In genomic region chr15:89372536-89372935, GRCm38 (mm10) we compare ENCODE assay signal across 9 mouse cellular contexts. TPM values are rescaled to one million over a fixed set of nuclear protein-coding genes. Genes with fewer than 3 reads are reported as not detected.
A peak's percentile ranks its signal among the peaks of the same experiment; 100 is the strongest.
DNase-seq lines count a peak whose midpoint lies in the region; ATAC-seq and TF ChIP-seq lines count a peak whose summit lies in the region.
"Had no signal": no experiment of that assay in that cellular context is flagged by ENCODE, and none has a peak within 500 bp of the region (broad histone marks: within the 10 kb centered on the region; RNA-seq: fewer than 3 reads in every experiment).

No protein-coding gene starts in this region.

- peak overlapping the region; percentile 88; the same call in 1 of the 2 replicates for H3K9ac ChIP-seq in kidney, embryonic 16.5 days (replicated peaks; ENCODE audit: low read length)
- peak overlapping the region; percentile 81; the same call in 1 of the 2 replicates for H3K9ac ChIP-seq in embryonic facial prominence, embryonic 13.5 days
- no peak overlapping the region for H3K9ac ChIP-seq in intestine, embryonic 14.5 days (ENCODE audit: low read length)
- peak overlapping the region; percentile 78 for H3K9ac ChIP-seq in midbrain, postnatal 0 days (replicated peaks; ENCODE audit: low read length, poor library complexity, severe bottlenecking)

- peak overlapping the region; percentile 90 for H3K4me2 ChIP-seq in kidney, embryonic 16.5 days (replicated peaks; ENCODE audit: low read depth, low read length)
- peak overlapping the region; percentile 91 for H3K4me2 ChIP-seq in embryonic facial prominence, embryonic 13.5 days
- H3K4me2 ChIP-seq in intestine, embryonic 14.5 days (ENCODE audit: low read length) = peak overlapping the region; percentile 77
- peak overlapping the region; percentile 84 for H3K4me2 ChIP-seq in midbrain, postnatal 0 days (ENCODE audit: low read depth, low read length, poor library complexity, severe bottlenecking)

- intact Hi-C loops in gastrocnemius, postnatal 14 days (cut with DNase I; ENCODE audit: low total_unique reads) = no loop called here

- peaks cover 14% of the 10 kb centered on the region for H3K4me1 ChIP-seq in kidney, embryonic 16.5 days (ENCODE audit: insufficient read depth, low read length)
- H3K4me1 ChIP-seq in embryonic facial prominence, embryonic 13.5 days = peaks cover 25% of the 10 kb centered on the region
- H3K4me1 ChIP-seq in intestine, embryonic 14.5 days (replicated peaks; ENCODE audit: control insufficient read depth, insufficient read depth, low read length) = peaks cover 10% of the 10 kb centered on the region; the same call in 1 of the 2 replicates
- peaks cover 6% of the 10 kb centered on the region; the same call in 1 of the 2 replicates for H3K4me1 ChIP-seq in midbrain, postnatal 0 days (ENCODE audit: insufficient read depth, low read length)

- peaks cover 44% of the 10 kb centered on the region for H3K36me3 ChIP-seq in kidney, embryonic 16.5 days (ENCODE audit: insufficient read depth, low read length)
- H3K36me3 ChIP-seq in embryonic facial prominence, embryonic 13.5 days = peaks cover 53% of the 10 kb centered on the region
- peaks cover 52% of the 10 kb centered on the region for H3K36me3 ChIP-seq in intestine, embryonic 14.5 days (ENCODE audit: control insufficient read depth, insufficient read depth, low read length)
- peaks cover 44% of the 10 kb centered on the region for H3K36me3 ChIP-seq in midbrain, postnatal 0 days (ENCODE audit: insufficient read depth, low read length)

- 0 out of 2 replicates have a peak overlapping the region, but pooled peaks have one; percentile 20 for H3K27ac ChIP-seq in kidney, embryonic 16.5 days (ENCODE audit: low read length)
- H3K27ac ChIP-seq in embryonic facial prominence, embryonic 13.5 days = no peak overlapping the region
- H3K27ac ChIP-seq in intestine, embryonic 14.5 days (ENCODE audit: low read depth) = no peak overlapping the region
- H3K27ac ChIP-seq in midbrain, postnatal 0 days (ENCODE audit: low read depth, low read length) = peak overlapping the region; percentile 88

- no peak for TF ChIP-seq CTCF in midbrain, postnatal 0 days (IDR thresholded peaks at IDR 0.05)

- no peak for DNase-seq in kidney, adult 11 months
- DNase-seq in intestine, embryonic 14.5 days (ENCODE audit: low spot score) = no peak
- no peak for DNase-seq in midbrain, postnatal 0 days (ENCODE audit: low spot score)
- DNase-seq in embryo, embryonic 10.5 days (ENCODE audit: low spot score) = no peak
- no peak for DNase-seq in gastrocnemius, postnatal 14 days
- no peak for DNase-seq in gastrocnemius, adult 8-10 months (ENCODE audit: low spot score in 2 of 2)

- no peak for ATAC-seq in kidney, embryonic 16.5 days (ENCODE audit: low FRiP score, low TSS enrichment)
- no peak for ATAC-seq in embryonic facial prominence, embryonic 13.5 days (ENCODE audit: insufficient number of reproducible peaks, insufficient read depth, low FRiP score, low TSS enrichment, low read depth)
- no peak for ATAC-seq in intestine, embryonic 14.5 days (replicated peaks; ENCODE audit: low FRiP score, low TSS enrichment, low read depth)
- ATAC-seq in midbrain, postnatal 0 days (ENCODE audit: low FRiP score) = no peak

- H3K9me3 ChIP-seq in kidney, embryonic 16.5 days (ENCODE audit: low read length) = no peaks in the 10 kb centered on the region
- no peaks in the 10 kb centered on the region for H3K9me3 ChIP-seq in embryonic facial prominence, embryonic 13.5 days
- no peaks in the 10 kb centered on the region for H3K9me3 ChIP-seq in intestine, embryonic 14.5 days (ENCODE audit: control insufficient read depth, low read length)
- H3K9me3 ChIP-seq in midbrain, postnatal 0 days (ENCODE audit: low read length) = no peaks in the 10 kb centered on the region

- peak overlapping the region; percentile 79; the same call in 1 of the 2 replicates for H3K4me3 ChIP-seq in kidney, embryonic 16.5 days (ENCODE audit: low read length)
- H3K4me3 ChIP-seq in embryonic facial prominence, embryonic 13.5 days = peak overlapping the region; percentile 72; the same call in 1 of the 2 replicates
- no peak overlapping the region; the same call in 1 of the 2 replicates for H3K4me3 ChIP-seq in intestine, embryonic 14.5 days (ENCODE audit: low read depth, low read length)
- peak overlapping the region; percentile 72; the same call in 1 of the 2 replicates for H3K4me3 ChIP-seq in midbrain, postnatal 0 days (ENCODE audit: low read depth, low read length)

- 71% methylated on average over 7 of the region's 7 CpGs for WGBS in kidney, embryonic 16.5 days
- 80% methylated on average over 7 of the region's 7 CpGs for WGBS in embryonic facial prominence, embryonic 13.5 days
- 85% methylated on average over 7 of the region's 7 CpGs for WGBS in intestine, embryonic 14.5 days
- 82% methylated on average over 7 of the region's 7 CpGs for WGBS in midbrain, postnatal 0 days

- peaks cover 16% of the 10 kb centered on the region for H3K27me3 ChIP-seq in kidney, embryonic 16.5 days (ENCODE audit: insufficient read depth, low read length)
- peaks cover 18% of the 10 kb centered on the region for H3K27me3 ChIP-seq in embryonic facial prominence, embryonic 13.5 days
- H3K27me3 ChIP-seq in intestine, embryonic 14.5 days (replicated peaks; ENCODE audit: control insufficient read depth, insufficient read depth, low read length) = peaks cover 15% of the 10 kb centered on the region
- peaks cover 13% of the 10 kb centered on the region for H3K27me3 ChIP-seq in midbrain, postnatal 0 days (ENCODE audit: insufficient read depth, low read length)

RNA-seq across cellular contexts. Expression of gene Sco2, which starts 1.1 kb away (rescaled TPM):
- polyA plus RNA-seq in kidney, embryonic 16.5 days (2015; fragmentation: Nextera tagmentation; extraction: Ambion mirVana) = 9.7 and 11.8 TPM in 2 replicates
- polyA plus RNA-seq in embryonic facial prominence, embryonic 13.5 days (2015; fragmentation: Nextera tagmentation; extraction: Ambion mirVana) = 4.6 and 4.7 TPM in 2 replicates
- polyA plus RNA-seq in intestine, embryonic 14.5 days (2014; fragmentation: Nextera tagmentation; extraction: Ambion mirVana) = 12.3 and 14.6 TPM in 2 replicates
- total RNA-seq in midbrain, postnatal 0 days (2014; rRNA removed) = 24.9 and 36.1 TPM in 2 replicates
- 23.1 and 26.5 TPM in 2 replicates for polyA plus RNA-seq in midbrain, postnatal 0 days (2015; fragmentation: Nextera tagmentation; extraction: Ambion mirVana)
- total RNA-seq in gastrocnemius, postnatal 14 days (2021) = 10 to 100 TPM; 15.2 to 15.3 TPM
- 10 to 100 TPM; 13.1 to 15.5 (median 14.1) TPM for total RNA-seq in gastrocnemius, adult 8-10 months (2022)

RNA-seq across cellular contexts. Expression of gene Tymp, which starts 4.3 kb away (rescaled TPM):
- 0.94 and 1.9 TPM in 2 replicates for polyA plus RNA-seq in kidney, embryonic 16.5 days (2015; fragmentation: Nextera tagmentation; extraction: Ambion mirVana)
- 1.4 and 1.6 TPM in 2 replicates for polyA plus RNA-seq in embryonic facial prominence, embryonic 13.5 days (2015; fragmentation: Nextera tagmentation; extraction: Ambion mirVana)
- polyA plus RNA-seq in intestine, embryonic 14.5 days (2014; fragmentation: Nextera tagmentation; extraction: Ambion mirVana) = 1.2 and 1.5 TPM in 2 replicates
- 4.6 and 7.0 TPM in 2 replicates for total RNA-seq in midbrain, postnatal 0 days (2014; rRNA removed)
- polyA plus RNA-seq in midbrain, postnatal 0 days (2015; fragmentation: Nextera tagmentation; extraction: Ambion mirVana) = 3.1 and 3.6 TPM in 2 replicates
- total RNA-seq in gastrocnemius, postnatal 14 days (2021) = under 1 TPM; 0.25 to 0.64 TPM
- under 1 TPM; 0.34 to 0.51 (median 0.47) TPM for total RNA-seq in gastrocnemius, adult 8-10 months (2022)

RNA-seq across cellular contexts. Expression of gene Odf3b, which starts 6.5 kb away (rescaled TPM):
- 1.1 and 1.6 TPM in 2 replicates for polyA plus RNA-seq in kidney, embryonic 16.5 days (2015; fragmentation: Nextera tagmentation; extraction: Ambion mirVana)
- 0.54 and 0.93 TPM in 2 replicates for polyA plus RNA-seq in embryonic facial prominence, embryonic 13.5 days (2015; fragmentation: Nextera tagmentation; extraction: Ambion mirVana)
- polyA plus RNA-seq in intestine, embryonic 14.5 days (2014; fragmentation: Nextera tagmentation; extraction: Ambion mirVana) = 0.34 TPM in 1 of 2 replicates, not detected in the other
- total RNA-seq in midbrain, postnatal 0 days (2014; rRNA removed) = 2.2 and 10.7 TPM in 2 replicates
- polyA plus RNA-seq in midbrain, postnatal 0 days (2015; fragmentation: Nextera tagmentation; extraction: Ambion mirVana) = 6.7 and 8.6 TPM in 2 replicates
- 1 to 10 TPM in 1 of 2 experiments, under 1 TPM in 1; 0.44 to 1.0 TPM for total RNA-seq in gastrocnemius, postnatal 14 days (2021)
- 1 to 10 TPM in 1 of 4 experiments, under 1 TPM in 2, not detected in 1; 0.41 to 1.5 (median 0.72) TPM for total RNA-seq in gastrocnemius, adult 8-10 months (2022)

RNA-seq across cellular contexts. Expression of gene Klhdc7b, which starts 12.2 kb away (rescaled TPM):
- 0.04 TPM in 1 of 2 replicates, not detected in the other for polyA plus RNA-seq in kidney, embryonic 16.5 days (2015; fragmentation: Nextera tagmentation; extraction: Ambion mirVana)
- polyA plus RNA-seq in embryonic facial prominence, embryonic 13.5 days (2015; fragmentation: Nextera tagmentation; extraction: Ambion mirVana) = not detected in 2 replicates
- not detected in 2 replicates for polyA plus RNA-seq in intestine, embryonic 14.5 days (2014; fragmentation: Nextera tagmentation; extraction: Ambion mirVana)
- 0.14 and 0.22 TPM in 2 replicates for total RNA-seq in midbrain, postnatal 0 days (2014; rRNA removed)
- not detected in 2 replicates for polyA plus RNA-seq in midbrain, postnatal 0 days (2015; fragmentation: Nextera tagmentation; extraction: Ambion mirVana)
- total RNA-seq in gastrocnemius, postnatal 14 days (2021) = not detected
- not detected for total RNA-seq in gastrocnemius, adult 8-10 months (2022)
- total RNA-seq: common myeloid progenitor, adult 5-6 weeks had no signal

RNA-seq across cellular contexts. Expression of gene Ncaph2, which starts 17.0 kb away (rescaled TPM):
- polyA plus RNA-seq in kidney, embryonic 16.5 days (2015; fragmentation: Nextera tagmentation; extraction: Ambion mirVana) = 165 and 175 TPM in 2 replicates
- polyA plus RNA-seq in embryonic facial prominence, embryonic 13.5 days (2015; fragmentation: Nextera tagmentation; extraction: Ambion mirVana) = 164 and 188 TPM in 2 replicates
- polyA plus RNA-seq in intestine, embryonic 14.5 days (2014; fragmentation: Nextera tagmentation; extraction: Ambion mirVana) = 157 and 170 TPM in 2 replicates
- 87.1 and 88.8 TPM in 2 replicates for total RNA-seq in midbrain, postnatal 0 days (2014; rRNA removed)
- 88.0 and 96.9 TPM in 2 replicates for polyA plus RNA-seq in midbrain, postnatal 0 days (2015; fragmentation: Nextera tagmentation; extraction: Ambion mirVana)
- 10 to 100 TPM; 39.0 to 40.8 TPM for total RNA-seq in gastrocnemius, postnatal 14 days (2021)
- 10 to 100 TPM; 43.4 to 46.6 (median 45.1) TPM for total RNA-seq in gastrocnemius, adult 8-10 months (2022)

Comparison
In these comparisons a context has a peak if more than half of its experiments do, and no peak if none do; other contexts are left out.
1. H3K27ac ChIP-seq: peak in kidney, embryonic 16.5 days (single experiment) and midbrain, postnatal 0 days (single experiment); none in embryonic facial prominence, embryonic 13.5 days (single experiment) and intestine, embryonic 14.5 days (single experiment).
2. Peak in every context shown above with its lines, with median percentiles within 50 percentile points of each other: H3K4me2 ChIP-seq.